Mouse (Mus musculus) liver, embryonic 16.5 days (tissue): Measurements from ENCODE around the gene Nphs1. TPM values are rescaled to one million over a fixed set of nuclear protein-coding genes. Genes with fewer than 3 reads are reported as not detected.

ENCODE experiments used
- polyA plus RNA-seq: library from polyadenylated mRNA; unstranded; fragments of >200 nt; fragmentation: Nextera tagmentation; extraction: Ambion mirVana; gene quantifications from 2 replicates; pipeline ENCODE4 v1.2.1, GENCODE M21; 2015

The Nphs1 gene
- polyA plus RNA-seq, 1 experiment from 2014 or later = 0.19 TPM

Other genes with a start within 250 kb of the Nphs1 start
- 36.5 and 39.4 TPM in 2 replicates for gene Polr2i, start 226.4 kb upstream of the Nphs1 start, polyA plus RNA-seq
- gene Tbcb, start 226.0 kb upstream of the Nphs1 start, polyA plus RNA-seq = 34.4 and 37.8 TPM in 2 replicates
- not detected in 2 replicates for gene Ovol3, start 222.6 kb upstream of the Nphs1 start, polyA plus RNA-seq
- gene Thap8, start 178.2 kb upstream of the Nphs1 start, polyA plus RNA-seq = 0.11 and 0.19 TPM in 2 replicates
- gene Wdr62, start 177.9 kb upstream of the Nphs1 start, polyA plus RNA-seq = 6.5 and 7.5 TPM in 2 replicates
- 0.50 and 0.90 TPM in 2 replicates for gene Clip3, start 166.6 kb upstream of the Nphs1 start, polyA plus RNA-seq
- 15.8 and 18.0 TPM in 2 replicates for gene Alkbh6, start 149.6 kb upstream of the Nphs1 start, polyA plus RNA-seq
- gene Syne4, start 143.5 kb upstream of the Nphs1 start, polyA plus RNA-seq = 17.0 and 22.4 TPM in 2 replicates
- 0.30 and 0.88 TPM in 2 replicates for gene E130208F15Rik, start 136.6 kb upstream of the Nphs1 start, polyA plus RNA-seq
- gene Sdhaf1, start 134.4 kb upstream of the Nphs1 start, polyA plus RNA-seq = 4.3 and 4.6 TPM in 2 replicates
- 2.0 and 2.1 TPM in 2 replicates for gene Lrfn3, start 95.5 kb upstream of the Nphs1 start, polyA plus RNA-seq
- 150 and 154 TPM in 2 replicates for gene Tyrobp, start 44.6 kb upstream of the Nphs1 start, polyA plus RNA-seq
- gene Hcst, start 38.5 kb upstream of the Nphs1 start, polyA plus RNA-seq = 7.2 and 7.8 TPM in 2 replicates
- 1.4 and 1.7 TPM in 2 replicates for gene Nfkbid, start 36.6 kb upstream of the Nphs1 start, polyA plus RNA-seq
- gene Aplp1, start 12.8 kb upstream of the Nphs1 start, polyA plus RNA-seq = 4.2 and 4.4 TPM in 2 replicates
- gene Kirrel2, start 625 bp upstream of the Nphs1 start, polyA plus RNA-seq = 0.12 and 0.23 TPM in 2 replicates
- gene Prodh2, start 35.3 kb downstream of the Nphs1 start, polyA plus RNA-seq = 79.3 and 85.2 TPM in 2 replicates
- 1.8 and 2.6 TPM in 2 replicates for gene Arhgap33, start 76.7 kb downstream of the Nphs1 start, polyA plus RNA-seq
- 5.3 and 6.9 TPM in 2 replicates for gene Hspb6, start 93.9 kb downstream of the Nphs1 start, polyA plus RNA-seq
- gene Proser3, start 94.0 kb downstream of the Nphs1 start, polyA plus RNA-seq = 2.7 and 3.0 TPM in 2 replicates
- gene Lin37, start 101.5 kb downstream of the Nphs1 start, polyA plus RNA-seq = 22.7 and 23.7 TPM in 2 replicates
- gene U2af1l4, start 105.0 kb downstream of the Nphs1 start, polyA plus RNA-seq = 31.5 and 32.6 TPM in 2 replicates
- gene Gm49396, start 105.0 kb downstream of the Nphs1 start, polyA plus RNA-seq = 3.8 and 4.1 TPM in 2 replicates
- 65.0 and 70.1 TPM in 2 replicates for gene Psenen, start 105.3 kb downstream of the Nphs1 start, polyA plus RNA-seq
- 2.1 and 2.2 TPM in 2 replicates for gene Igflr1, start 107.1 kb downstream of the Nphs1 start, polyA plus RNA-seq
- 2.7 and 3.5 TPM in 2 replicates for gene Kmt2b, start 130.4 kb downstream of the Nphs1 start, polyA plus RNA-seq
- gene Zbtb32, start 140.6 kb downstream of the Nphs1 start, polyA plus RNA-seq = 0.21 and 0.34 TPM in 2 replicates
- 0.08 and 0.09 TPM in 2 replicates for gene Upk1a, start 154.5 kb downstream of the Nphs1 start, polyA plus RNA-seq
- gene Cox6b1, start 167.8 kb downstream of the Nphs1 start, polyA plus RNA-seq = 566 and 597 TPM in 2 replicates
- not detected in 2 replicates for gene Etv2, start 177.5 kb downstream of the Nphs1 start, polyA plus RNA-seq
- gene Rbm42, start 192.0 kb downstream of the Nphs1 start, polyA plus RNA-seq = 41.9 and 43.4 TPM in 2 replicates
- 28.5 and 31.8 TPM in 2 replicates for gene Haus5, start 206.7 kb downstream of the Nphs1 start, polyA plus RNA-seq
- gene Pmis2, start 213.3 kb downstream of the Nphs1 start, polyA plus RNA-seq = not detected in 2 replicates
- gene 2200002J24Rik, start 240.6 kb downstream of the Nphs1 start, polyA plus RNA-seq = 0.57 and 0.90 TPM in 2 replicates